32 mouse cellular contexts compared by ENCODE assay signal in the genomic region with DNA sequence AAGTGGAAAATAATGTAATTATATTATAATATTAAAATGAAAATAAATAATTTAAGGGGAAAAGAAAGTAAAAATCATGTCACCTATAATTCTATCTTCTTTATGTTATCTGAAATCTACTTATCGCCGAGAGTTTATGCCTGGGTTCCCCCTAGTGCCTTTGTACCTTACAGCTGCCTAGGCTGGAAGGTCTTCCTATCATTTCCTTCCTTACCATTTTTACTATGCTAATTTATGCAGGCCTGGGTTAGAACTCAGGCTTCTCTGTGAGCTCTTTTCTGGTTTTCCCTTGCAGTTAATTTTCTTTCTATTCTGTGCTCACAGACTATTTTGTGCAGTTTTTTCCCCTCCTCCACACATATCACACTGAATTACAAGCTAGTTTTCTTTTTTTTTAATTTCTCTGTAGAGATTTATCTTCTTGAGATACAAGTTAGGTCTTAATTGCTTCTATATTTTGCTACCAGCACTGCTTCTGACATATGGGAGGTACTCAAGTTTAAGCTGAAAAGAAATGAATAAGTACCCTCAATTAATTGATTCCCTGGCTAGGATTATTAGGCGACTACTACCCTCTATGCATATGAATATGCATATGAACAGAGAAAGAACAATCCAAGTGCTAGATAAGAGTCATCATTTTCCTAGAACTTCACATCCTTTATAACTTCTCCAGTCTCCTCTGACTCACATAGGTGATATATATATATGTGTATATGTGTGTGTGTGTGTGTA.
DNase-seq lines count a peak whose midpoint lies in the region; ATAC-seq and TF ChIP-seq lines count a peak whose summit lies in the region.
"Had no signal": no experiment of that assay in that cellular context is flagged by ENCODE, and none has a peak within 500 bp of the region (broad histone marks: within the 10 kb centered on the region; RNA-seq: fewer than 3 reads in every experiment).

No protein-coding gene starts in this region.

- H3K36me3 ChIP-seq in forebrain, embryonic 14.5 days (ENCODE audit: control insufficient read depth, insufficient read depth, low read length): no peaks in the 10 kb centered on the region
- no peaks in the 10 kb centered on the region for H3K36me3 ChIP-seq in forebrain, embryonic 10.5 days (replicated peaks)
- H3K36me3 ChIP-seq in hindbrain, embryonic 15.5 days: no peaks in the 10 kb centered on the region
- H3K36me3 ChIP-seq in hindbrain, embryonic 10.5 days: no peaks in the 10 kb centered on the region
- H3K36me3 ChIP-seq in forebrain, postnatal 0 days (ENCODE audit: insufficient read depth): no peaks in the 10 kb centered on the region
- H3K36me3 ChIP-seq in embryonic facial prominence, embryonic 10.5 days (replicated peaks): no peaks in the 10 kb centered on the region
- H3K36me3 ChIP-seq: embryonic facial prominence, embryonic 13.5 days; G1E; limb, embryonic 10.5 days; limb, embryonic 15.5 days; liver, embryonic 13.5 days had no signal

- peak; percentile 41 for DNase-seq in forebrain, embryonic 14.5 days (ENCODE audit: low spot score)
- no peak for DNase-seq in forebrain, embryonic 10.5 days (ENCODE audit: extremely low spot score, low spot score)
- no peak for DNase-seq in hindbrain, embryonic 10.5 days (ENCODE audit: low spot score)
- peak; percentile 10 for DNase-seq in brain, adult 2 months (ENCODE audit: low read depth, low spot score)
- DNase-seq in forebrain, postnatal 0 days: peak; percentile 11
- DNase-seq in embryonic facial prominence, embryonic 10.5 days (ENCODE audit: low spot score): no peak
- DNase-seq: adrenal gland, adult 8-10 months; cerebellum, adult 11-12 months; cerebellum, adult 9-11 months; embryo, embryonic 11 days; gastrocnemius, postnatal 25 days; heart, adult 18-20 months; heart, postnatal 4 days; kidney, adult 9 months; kidney, postnatal 10 days; layer of hippocampus, adult 9-11 months; liver, embryonic 13.5 days; lung, adult 18-20 months; lung, postnatal 4 days; right cerebral cortex, adult 18-20 months; right cerebral cortex, postnatal 4 days; thymus, adult 18-20 months; thymus, postnatal 25 days had no signal

- 58% methylated on average over 3 of the region's 3 CpGs for WGBS in forebrain, embryonic 14.5 days
- 89% methylated on average over 3 of the region's 3 CpGs for WGBS in forebrain, embryonic 10.5 days
- WGBS in hindbrain, embryonic 15.5 days: 61% methylated on average over 3 of the region's 3 CpGs
- 80% methylated on average over 3 of the region's 3 CpGs for WGBS in hindbrain, embryonic 10.5 days
- 46% methylated on average over 3 of the region's 3 CpGs for WGBS in forebrain, postnatal 0 days
- 77% methylated on average over 3 of the region's 3 CpGs for WGBS in embryonic facial prominence, embryonic 10.5 days

- no peaks in the 10 kb centered on the region for H3K9me3 ChIP-seq in forebrain, embryonic 14.5 days (replicated peaks; ENCODE audit: control insufficient read depth, low read length)
- H3K9me3 ChIP-seq in forebrain, embryonic 10.5 days: no peaks in the 10 kb centered on the region
- no peaks in the 10 kb centered on the region for H3K9me3 ChIP-seq in hindbrain, embryonic 15.5 days
- no peaks in the 10 kb centered on the region for H3K9me3 ChIP-seq in hindbrain, embryonic 10.5 days
- H3K9me3 ChIP-seq in forebrain, postnatal 0 days (ENCODE audit: low read length): no peaks in the 10 kb centered on the region
- no peaks in the 10 kb centered on the region for H3K9me3 ChIP-seq in embryonic facial prominence, embryonic 10.5 days
- H3K9me3 ChIP-seq: embryonic facial prominence, embryonic 13.5 days; G1E; limb, embryonic 10.5 days; limb, embryonic 15.5 days; liver, embryonic 13.5 days had no signal

- TF ChIP-seq CTCF in forebrain, postnatal 0 days (IDR thresholded peaks at IDR 0.05; ENCODE audit: low read depth): no peak

- no peak overlapping the region for H3K27ac ChIP-seq in forebrain, embryonic 14.5 days (ENCODE audit: low read depth, low read length)
- H3K27ac ChIP-seq in forebrain, embryonic 10.5 days: no peak overlapping the region
- H3K27ac ChIP-seq in hindbrain, embryonic 15.5 days (replicated peaks): no peak overlapping the region
- no peak overlapping the region for H3K27ac ChIP-seq in hindbrain, embryonic 10.5 days
- H3K27ac ChIP-seq in forebrain, postnatal 0 days (ENCODE audit: low read depth, low read length): no peak overlapping the region
- H3K27ac ChIP-seq in embryonic facial prominence, embryonic 10.5 days (replicated peaks): no peak overlapping the region
- H3K27ac ChIP-seq: embryonic facial prominence, embryonic 13.5 days; limb, embryonic 10.5 days; limb, embryonic 15.5 days; liver, embryonic 13.5 days; stomach, postnatal 0 days had no signal

- peak; percentile 54; the same call in 1 of the 2 replicates for ATAC-seq in forebrain, embryonic 14.5 days
- 0 out of 2 replicates have a peak, but pooled peaks have one; percentile 45 for ATAC-seq in hindbrain, embryonic 15.5 days (ENCODE audit: low FRiP score, low read depth)
- ATAC-seq in forebrain, postnatal 0 days: peak; percentile 45; the same call in 1 of the 2 replicates
- ATAC-seq: intestine, postnatal 0 days; lung, postnatal 0 days had no signal

- H3K4me3 ChIP-seq in forebrain, embryonic 14.5 days (ENCODE audit: low read depth, low read length): no peak overlapping the region
- H3K4me3 ChIP-seq in forebrain, embryonic 10.5 days: no peak overlapping the region
- no peak overlapping the region for H3K4me3 ChIP-seq in hindbrain, embryonic 15.5 days
- H3K4me3 ChIP-seq in hindbrain, embryonic 10.5 days: no peak overlapping the region
- no peak overlapping the region for H3K4me3 ChIP-seq in forebrain, postnatal 0 days (ENCODE audit: low read depth, low read length)
- no peak overlapping the region for H3K4me3 ChIP-seq in embryonic facial prominence, embryonic 10.5 days
- H3K4me3 ChIP-seq: embryonic facial prominence, embryonic 13.5 days; limb, embryonic 10.5 days; limb, embryonic 15.5 days; liver, embryonic 13.5 days had no signal

- H3K9ac ChIP-seq in forebrain, embryonic 14.5 days (ENCODE audit: low read length): no peak overlapping the region
- H3K9ac ChIP-seq in hindbrain, embryonic 15.5 days: no peak overlapping the region
- no peak overlapping the region for H3K9ac ChIP-seq in forebrain, postnatal 0 days
- H3K9ac ChIP-seq: embryonic facial prominence, embryonic 13.5 days; limb, embryonic 15.5 days; liver, embryonic 13.5 days had no signal

- no peaks in the 10 kb centered on the region for H3K27me3 ChIP-seq in forebrain, embryonic 14.5 days (replicated peaks; ENCODE audit: control insufficient read depth, insufficient read depth, low read length)
- no peaks in the 10 kb centered on the region for H3K27me3 ChIP-seq in forebrain, embryonic 10.5 days (ENCODE audit: poor library complexity, severe bottlenecking)
- H3K27me3 ChIP-seq in hindbrain, embryonic 15.5 days: no peaks in the 10 kb centered on the region
- H3K27me3 ChIP-seq in hindbrain, embryonic 10.5 days (ENCODE audit: insufficient read depth, poor library complexity, severe bottlenecking): no peaks in the 10 kb centered on the region
- H3K27me3 ChIP-seq in forebrain, postnatal 0 days (ENCODE audit: insufficient read depth, low read length): no peaks in the 10 kb centered on the region
- no peaks in the 10 kb centered on the region for H3K27me3 ChIP-seq in embryonic facial prominence, embryonic 10.5 days (replicated peaks; ENCODE audit: low read depth, poor library complexity, severe bottlenecking)
- H3K27me3 ChIP-seq: embryonic facial prominence, embryonic 13.5 days; limb, embryonic 15.5 days; liver, embryonic 13.5 days had no signal

- H3K4me1 ChIP-seq in forebrain, embryonic 14.5 days (ENCODE audit: control insufficient read depth, insufficient read depth, low read length): no peaks in the 10 kb centered on the region
- H3K4me1 ChIP-seq in forebrain, embryonic 10.5 days: no peaks in the 10 kb centered on the region
- H3K4me1 ChIP-seq in hindbrain, embryonic 15.5 days (replicated peaks): no peaks in the 10 kb centered on the region
- H3K4me1 ChIP-seq in hindbrain, embryonic 10.5 days (replicated peaks): no peaks in the 10 kb centered on the region
- H3K4me1 ChIP-seq in forebrain, postnatal 0 days (ENCODE audit: insufficient read depth): no peaks in the 10 kb centered on the region
- no peaks in the 10 kb centered on the region for H3K4me1 ChIP-seq in embryonic facial prominence, embryonic 10.5 days
- H3K4me1 ChIP-seq: embryonic facial prominence, embryonic 13.5 days; limb, embryonic 10.5 days; limb, embryonic 15.5 days; liver, embryonic 13.5 days had no signal

- H3K4me2 ChIP-seq in forebrain, embryonic 14.5 days (ENCODE audit: low read length): no peak overlapping the region
- no peak overlapping the region for H3K4me2 ChIP-seq in hindbrain, embryonic 15.5 days
- H3K4me2 ChIP-seq in forebrain, postnatal 0 days (ENCODE audit: low read depth): no peak overlapping the region
- H3K4me2 ChIP-seq: embryonic facial prominence, embryonic 13.5 days; heart, embryonic 11.5 days; limb, embryonic 15.5 days; liver, embryonic 13.5 days had no signal

Comparison
In these comparisons a context has a peak if more than half of its experiments do, and no peak if none do; other contexts are left out.
1. DNase-seq: peak in forebrain, embryonic 14.5 days (single experiment), brain, adult 2 months (single experiment) and forebrain, postnatal 0 days (single experiment); none in forebrain, embryonic 10.5 days (single experiment), hindbrain, embryonic 10.5 days (single experiment) and embryonic facial prominence, embryonic 10.5 days (single experiment).
2. Peak in every context shown above with its lines, with median percentiles within 50 percentile points of each other: ATAC-seq.